Mouse (Mus musculus): ENCODE data around the gene Tusc2.

The Tusc2 gene

GRCm38 (mm10) chr9:107612191-107612944 lies 49.3 kb downstream of the Tusc2 start:
- DNase-seq: peak; percentile 99

GRCm38 (mm10) chr9:107612945-107613569 lies 50.0 kb downstream of the Tusc2 start:
- DNase-seq: no peak

- no peak for DNase-seq
These were observed 52.0 kb downstream of the Tusc2 start for GRCm38 (mm10) chr9:107615035-107615434.

All from cerebellum, adult 11 months (tissue).